ENCODE assay signal across 8 mouse cellular contexts in genomic region chr15:96488941-96489786, GRCm38 (mm10). TPM values are rescaled to one million over a fixed set of nuclear protein-coding genes. Genes with fewer than 3 reads are reported as not detected.
DNase-seq lines count a peak whose midpoint lies in the region; TF ChIP-seq lines count a peak whose summit lies in the region.

No protein-coding gene starts in this region.

- H3K27ac ChIP-seq in spleen, adult 2 months (ENCODE audit: insufficient read depth, low read length): no peak overlapping the region
- no peak overlapping the region for H3K27ac ChIP-seq in limb, embryonic 10.5 days

- H3K4me3 ChIP-seq in spleen, adult 2 months (ENCODE audit: extremely low read depth, insufficient read depth, insufficient read length): no peak overlapping the region
- H3K4me3 ChIP-seq in limb, embryonic 10.5 days: no peak overlapping the region
- H3K4me3 ChIP-seq in myocyte: peak overlapping the region; percentile 4

- H3K4me1 ChIP-seq in spleen, adult 2 months (ENCODE audit: control insufficient read depth, insufficient read depth, insufficient read length): peaks cover 2% of the 10 kb centered on the region
- peaks cover 39% of the 10 kb centered on the region for H3K4me1 ChIP-seq in limb, embryonic 10.5 days

- no peaks in the 10 kb centered on the region for H3K36me3 ChIP-seq in spleen, adult 2 months (ENCODE audit: control insufficient read depth, insufficient read depth, low read length)
- H3K36me3 ChIP-seq in limb, embryonic 10.5 days: no peaks in the 10 kb centered on the region
- H3K36me3 ChIP-seq in myocyte (ENCODE audit: control insufficient read depth, insufficient read depth): no peaks in the 10 kb centered on the region

- no peak for TF ChIP-seq POLR2A in spleen, adult 2 months (IDR thresholded peaks at IDR 0.05; ENCODE audit: low read depth, low read length)
- no peak for TF ChIP-seq POLR2A in myocyte (IDR thresholded peaks at IDR 0.05; ENCODE audit: insufficient read length, low read depth)

- no peaks in the 10 kb centered on the region for H3K9me3 ChIP-seq in limb, embryonic 10.5 days (replicated peaks)

- DNase-seq in spleen, adult 2 months (ENCODE audit: low read depth in 1 of 2, low spot score in 2 of 2): no peak
- DNase-seq in spleen, postnatal 4 days (ENCODE audit: low spot score in 2 of 2): no peak
- DNase-seq in c-Kit-positive CD71-positive TER-119-negative erythroid progenitor cells, embryonic 14.5 days (ENCODE audit: low read depth): peak; percentile 31
- DNase-seq in gastrocnemius, postnatal 10 days: peak; percentile 31
- DNase-seq in limb, embryonic 10.5 days (ENCODE audit: low spot score): peak; percentile 45
- no peak for DNase-seq in layer of hippocampus, postnatal 36 days
- DNase-seq in urinary bladder, postnatal 10 days (ENCODE audit: low spot score): no peak

- no peaks in the 10 kb centered on the region for H3K27me3 ChIP-seq in spleen, adult 2 months (ENCODE audit: control insufficient read depth, insufficient read depth, low read length)
- no peaks in the 10 kb centered on the region for H3K27me3 ChIP-seq in limb, embryonic 10.5 days (ENCODE audit: low read depth, poor library complexity, severe bottlenecking)
- H3K27me3 ChIP-seq in myocyte (ENCODE audit: control insufficient read depth, insufficient read depth, insufficient read length): no peaks in the 10 kb centered on the region

- peak; percentile 21; the same call in 1 of the 2 replicates for TF ChIP-seq CTCF in spleen, adult 2 months (IDR thresholded peaks at IDR 0.05; ENCODE audit: extremely low read depth, insufficient read depth, insufficient read length, insufficient replicate concordance)

- peak overlapping the region; percentile 90 for H3K4me2 ChIP-seq in myocyte (ENCODE audit: low read depth)

- no peak overlapping the region for H3ac ChIP-seq in myocyte (ENCODE audit: control insufficient read depth, insufficient read length)

- 44% methylated on average over 20 of the region's 20 CpGs for WGBS in spleen, adult 2 months
- 37% methylated on average over 20 of the region's 20 CpGs for WGBS in limb, embryonic 10.5 days

- no peaks in the 10 kb centered on the region for H3K79me2 ChIP-seq in myocyte (ENCODE audit: control insufficient read depth, insufficient read depth)

TF ChIP-seq in myocyte, 11 proteins besides CTCF, POLR2A, EP300 and RAD21:
- TF ChIP-seq POLR2AphosphoS2 (IDR thresholded peaks at IDR 0.05; ENCODE audit: insufficient read length, low read depth) (no peak), E2F4 (IDR thresholded peaks at IDR 0.05; ENCODE audit: insufficient read depth) (no peak), TCF12 (IDR thresholded peaks at IDR 0.05; ENCODE audit: insufficient read depth, poor library complexity, severe bottlenecking) (no peak), MAX (IDR thresholded peaks at IDR 0.05; ENCODE audit: low read depth) (no peak), MYOG (IDR thresholded peaks at IDR 0.05; ENCODE audit: control insufficient read depth in 1 of 3, insufficient read depth in 1 of 3, insufficient read length in 2 of 3, low read depth in 2 of 3) (peak in 1 of 3 experiments; percentile 9), MYOD1 (IDR thresholded peaks at IDR 0.05; ENCODE audit: control insufficient read depth in 1 of 3, insufficient read length in 2 of 3, low read depth in 2 of 3) (no peak), SRF (IDR thresholded peaks at IDR 0.05; ENCODE audit: control insufficient read depth, insufficient read length, low read depth) (no peak), CEBPB (IDR thresholded peaks at IDR 0.05; ENCODE audit: insufficient read depth, poor library complexity, severe bottlenecking) (no peak), TCF3 (IDR thresholded peaks at IDR 0.05; ENCODE audit: insufficient read length, low read depth) (no peak), REST (IDR thresholded peaks at IDR 0.05; ENCODE audit: insufficient read depth, insufficient read length) (no peak), USF1 (IDR thresholded peaks at IDR 0.05; ENCODE audit: low read depth) (peak; percentile 64)

RNA-seq across cellular contexts. Expression of gene Scaf11, which starts 28.5 kb away (rescaled TPM):
- polyA plus RNA-seq in spleen, adult 2 months (2012; rRNA removed): 16.3 and 20.3 TPM in 2 replicates
- total RNA-seq in gastrocnemius, postnatal 10 days (2021): 10 to 100 TPM; 38.2 to 47.5 TPM
- 119 and 125 TPM in 2 replicates for polyA plus RNA-seq in limb, embryonic 10.5 days (2016; fragmentation: Nextera tagmentation; extraction: Ambion mirVana)
- 21.6 TPM for polyA plus RNA-seq in myocyte (2012; fragmentation: generic; extraction: Trizol)
- total RNA-seq in layer of hippocampus, postnatal 36 days (2021): 10 to 100 TPM; 52.5 to 53.6 TPM

Comparison
In these comparisons a context has a peak if more than half of its experiments do, and no peak if none do; other contexts are left out.
1. DNase-seq: peak in c-Kit-positive CD71-positive TER-119-negative erythroid progenitor cells, embryonic 14.5 days (single experiment), gastrocnemius, postnatal 10 days (single experiment) and limb, embryonic 10.5 days (single experiment); none in spleen, adult 2 months (0 of 2), spleen, postnatal 4 days (0 of 2), layer of hippocampus, postnatal 36 days (0 of 2) and urinary bladder, postnatal 10 days (single experiment).